Mouse (Mus musculus) ES-E14 (cell line): Measurements from ENCODE around the gene Dnm1. TPM values are rescaled to one million over a fixed set of nuclear protein-coding genes. Genes with fewer than 3 reads are reported as not detected.

Experiments
- DNase-seq: peaks from one replicate; pipeline ENCODE4 v3.0.0-alpha.2; 2013; ENCODE audit warnings: low read depth, low spot score
- H3K27ac ChIP-seq: 2 replicates; pipeline ENCODE4 v1.5.1; 2012; ENCODE audit warnings: low read depth, mild to moderate bottlenecking, low read length, moderate library complexity, mixed read lengths; ENCODE audit not compliant: poor library complexity, insufficient read depth, severe bottlenecking
- H3K36me3 ChIP-seq: 2 replicates; pipeline ENCODE4 v1.6.1; 2012; ENCODE audit warnings: mild to moderate bottlenecking, low read length, moderate library complexity, mixed read lengths; ENCODE audit not compliant: control insufficient read depth, poor library complexity, insufficient read depth, severe bottlenecking
- H3K4me1 ChIP-seq, 2 experiments: fragments of 150-350 bp in 1 of 2; sonication (generic) in 1 of 2; 2 replicates each; pipeline ENCODE4 v1.6.1; 2012; ENCODE audit warnings: low read length in 2 of 2, mild to moderate bottlenecking in 1 of 2, mixed read lengths in 1 of 2; ENCODE audit not compliant: control insufficient read depth in 2 of 2, insufficient read depth in 2 of 2, poor library complexity in 1 of 2
- H3K4me3 ChIP-seq, 2 experiments: fragments of 150-350 bp in 1 of 2; sonication (generic) in 1 of 2; 2 replicates each; pipeline ENCODE4 v1.5.1; 2012; ENCODE audit warnings: low read length in 2 of 2, low read depth in 1 of 2, mild to moderate bottlenecking in 1 of 2, mixed read lengths in 1 of 2; ENCODE audit not compliant: insufficient read depth in 1 of 2, poor library complexity in 1 of 2, severe bottlenecking in 1 of 2
- H3K9ac ChIP-seq: 2 replicates; pipeline ENCODE4 v1.6.1; 2012; ENCODE audit warnings: low read depth, mild to moderate bottlenecking, low read length, mixed read lengths; ENCODE audit not compliant: poor library complexity, insufficient read depth, severe bottlenecking
- H3K9me3 ChIP-seq: fragments of 150-350 bp; sonication (generic); 2 replicates; pipeline ENCODE4 v1.6.1; 2012; ENCODE audit warnings: low read depth, mild to moderate bottlenecking, low read length; ENCODE audit not compliant: control insufficient read depth, insufficient read depth
- CHD2 ChIP-seq: IDR thresholded peaks from 2 replicates; pipeline ENCODE4 v1.6.1; 2014; ENCODE audit warnings: mild to moderate bottlenecking, low read depth, low read length, inconsistent platforms
- HCFC1 ChIP-seq: IDR thresholded peaks from 2 replicates; pipeline ENCODE4 v1.6.1; 2012; ENCODE audit warnings: low read length, inconsistent platforms, borderline replicate concordance; ENCODE audit not compliant: insufficient read depth
- MAFK ChIP-seq: IDR thresholded peaks from 2 replicates; pipeline ENCODE4 v1.6.1; 2014; ENCODE audit warnings: mild to moderate bottlenecking, low read depth, low read length, inconsistent platforms; ENCODE audit not compliant: insufficient read depth
- ZC3H11A ChIP-seq: IDR thresholded peaks from 2 replicates; pipeline ENCODE4 v1.6.1; 2012; ENCODE audit warnings: low read depth, mild to moderate bottlenecking, inconsistent platforms, low read length, borderline replicate concordance
- ZNF384 ChIP-seq: IDR thresholded peaks from 2 replicates; pipeline ENCODE4 v1.6.1; 2012; ENCODE audit warnings: low read depth, low read length, inconsistent platforms
- in situ Hi-C, 2 experiments: fragments of 600-800 bp; cut with MboI; formaldehyde crosslinking; loops; one replicate each; pipeline ENCODE4 v1.15.1; 2025; ENCODE audit warnings: low sequenced_read_pairs in 2 of 2, inconsistent platforms in 1 of 2; ENCODE audit not compliant: unreplicated experiment in 2 of 2
- total RNA-seq: library from RNA; depleted of rRNA; stranded (reverse); fragments of 300-350 nt; gene quantifications from 2 replicates; pipeline ENCODE4 v1.2.3, GENCODE M21; 2012

Dnm1 gene
- total RNA-seq, 1 experiment = 1.5 TPM

- TF ChIP-seq MAFK (no peak), ZNF384 (no peak), HCFC1 (no peak), ZC3H11A (no peak), CHD2 (no peak)
- no peak for DNase-seq
- in situ Hi-C loops = no loop called here
- peaks cover 0 to 6% of the 10 kb centered on the region in 2 experiments; a peak in 2 of 4 replicates for H3K4me1 ChIP-seq
- no peak within 1 kb of the TSS for H3K9ac ChIP-seq
- H3K9me3 ChIP-seq = no peaks in the 10 kb centered on the region
- H3K4me3 ChIP-seq = no peak within 1 kb of the TSS
- no peak within 1 kb of the TSS for H3K27ac ChIP-seq
- no peaks in the 10 kb centered on the region for H3K36me3 ChIP-seq
Measured at GRCm38 (mm10) chr2:32387706-32388490, 34.8 kb upstream of the Dnm1 start, which contains the start of gene Lcn2. Lcn2 (minus strand) TSS chr2:32388252.

DNA sequence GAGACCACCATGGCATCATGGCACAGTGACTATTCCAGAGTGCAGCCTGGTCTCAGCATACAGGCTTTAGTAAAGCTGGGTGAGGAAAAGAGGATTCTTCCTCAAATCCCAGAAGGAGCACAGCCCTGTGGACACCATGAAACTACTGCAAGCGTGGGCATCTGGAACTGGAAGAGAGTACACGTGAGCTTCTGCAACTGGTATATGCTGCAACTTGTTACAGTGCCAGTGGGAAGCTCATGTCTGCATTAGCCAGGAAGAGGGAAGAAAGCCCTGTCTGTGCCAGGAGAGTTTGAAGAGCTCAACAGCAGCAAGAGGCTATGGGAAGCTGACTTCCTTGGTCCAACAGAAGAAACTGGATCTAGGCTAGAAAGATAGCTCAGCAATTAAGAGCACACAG lies 29.6 kb upstream of the Dnm1 start:
- peaks cover 12% of the 10 kb centered on the region for H3K36me3 ChIP-seq
- no peak overlapping the region for H3K9ac ChIP-seq
- no peak overlapping the region for H3K4me3 ChIP-seq
- DNase-seq = no peak
- no peaks in the 10 kb centered on the region for H3K9me3 ChIP-seq
- in situ Hi-C loops = no loop called here
- no peaks in the 10 kb centered on the region for H3K4me1 ChIP-seq
- H3K27ac ChIP-seq = no peak overlapping the region
- TF ChIP-seq HCFC1 (no peak), ZNF384 (no peak), ZC3H11A (no peak)

DNA sequence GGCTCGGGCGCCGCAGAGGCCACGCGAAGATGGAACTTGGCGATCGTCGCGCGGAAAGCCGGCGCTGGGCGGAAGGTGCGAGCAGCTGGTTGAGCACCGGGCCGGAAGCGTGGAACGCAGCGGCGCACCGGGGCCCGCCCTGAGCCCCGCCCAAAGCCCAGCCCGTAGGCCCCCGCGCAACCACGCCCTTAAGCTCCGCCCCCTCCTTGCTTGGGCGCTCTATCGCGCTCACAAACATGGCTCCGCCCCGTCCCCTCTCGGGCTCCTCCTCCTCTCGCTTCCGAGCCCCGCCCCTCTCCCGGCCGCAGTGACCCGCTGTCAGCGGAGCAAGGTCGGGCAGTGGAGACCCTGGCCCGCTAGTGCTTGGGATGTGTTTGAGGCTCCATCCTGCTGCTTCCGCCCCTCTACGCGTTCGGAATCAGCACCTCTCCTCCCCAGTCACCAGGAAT lies 28.7 kb upstream of the Dnm1 start, which contains the start of gene 1110008P14Rik:
Gene 1110008P14Rik (minus strand): TSS at position 164 of the 449 bp plus-strand sequence.
- TF ChIP-seq MAFK (no peak), ZC3H11A (no peak), HCFC1 (peak; percentile 26; the same call in 1 of the 2 replicates)
- H3K9ac ChIP-seq = peak within 1 kb of the TSS; percentile 69
- peak; percentile 97 for DNase-seq
- H3K9me3 ChIP-seq = no peaks in the 10 kb centered on the region
- no peaks in the 10 kb centered on the region for H3K4me1 ChIP-seq
- no peak within 1 kb of the TSS for H3K27ac ChIP-seq
- in situ Hi-C loops = no loop called here
- H3K36me3 ChIP-seq = peaks cover 12% of the 10 kb centered on the region
- peak within 1 kb of the TSS; percentile 84 to 85 for H3K4me3 ChIP-seq

GRCm38 (mm10) chr2:32381141-32381774 lies 28.1 kb upstream of the Dnm1 start:
- Histone ChIP-seq H3K9ac (peak overlapping the region; percentile 69), H3K4me1 (no peaks in the 10 kb centered on the region), H3K27ac (no peak overlapping the region), H3K4me3 (peak overlapping the region; percentile 84 to 85), H3K9me3 (no peaks in the 10 kb centered on the region), H3K36me3 (peaks cover 15% of the 10 kb centered on the region)
- DNase-seq = no peak
- in situ Hi-C loops = no loop called here
- TF ChIP-seq HCFC1 (no peak), MAFK (peak; percentile 94)
